Mouse (Mus musculus) stomach, embryonic 16.5 days (tissue): ENCODE results near the gene Phf11d. TPM values are rescaled to one million over a fixed set of nuclear protein-coding genes. Genes with fewer than 3 reads are reported as not detected.
"Not testable (repeated sequence)": the region's sequence is repeated elsewhere in the genome, so short reads cannot be mapped to it uniquely, and the experiment has no call there.

Experiments
- ATAC-seq: fragments of 200-750 bp; cut with Nextera tagmentation; 2 replicates; pipeline ENCODE4 v1.8.0; 2017; ENCODE audit warnings: moderate number of reproducible peaks, moderate TSS enrichment; ENCODE audit not compliant: insufficient read depth, low FRiP score
- H3K27ac ChIP-seq: fragments of 300-500 bp; sonication (generic); 2 replicates; pipeline ENCODE4 v1.5.1; 2014; ENCODE audit warnings: low read length
- H3K27me3 ChIP-seq: fragments of 300-500 bp; sonication (generic); 2 replicates; pipeline ENCODE4 v1.6.1; 2014; ENCODE audit warnings: low read length, control low read depth, mixed read lengths; ENCODE audit not compliant: control insufficient read depth, insufficient read depth
- H3K36me3 ChIP-seq: fragments of 300-500 bp; sonication (generic); 2 replicates; pipeline ENCODE4 v1.6.1; 2014; ENCODE audit warnings: low read length; ENCODE audit not compliant: control insufficient read depth, insufficient read depth
- H3K4me1 ChIP-seq: fragments of 300-500 bp; sonication (generic); 2 replicates; pipeline ENCODE4 v1.6.1; 2014; ENCODE audit warnings: low read length, control low read depth, mixed read lengths; ENCODE audit not compliant: control insufficient read depth, insufficient read depth
- H3K4me2 ChIP-seq: fragments of 300-500 bp; sonication (generic); 2 replicates; pipeline ENCODE4 v1.6.1; 2014; ENCODE audit warnings: low read depth, low read length, mixed read lengths
- H3K4me3 ChIP-seq: fragments of 300-500 bp; sonication (generic); replicated peaks from 2 replicates; pipeline ENCODE4 v1.5.1; 2014; ENCODE audit warnings: mild to moderate bottlenecking, low read length
- H3K9ac ChIP-seq: fragments of 300-500 bp; sonication (generic); 2 replicates; pipeline ENCODE4 v1.6.1; 2014; ENCODE audit warnings: low read length
- H3K9me3 ChIP-seq: fragments of 300-500 bp; sonication (generic); replicated peaks from 2 replicates; pipeline ENCODE4 v1.6.1; 2016; ENCODE audit warnings: low read length, control low read depth; ENCODE audit not compliant: control insufficient read depth
- WGBS: fragments of 180-500 bp; shearing (Covaris S2); extraction: QIAGEN DNeasy Blood & Tissue Kit; methylation state at CpG from one replicate; pipeline ENCODE4 v1.1.7; 2014; 5-methylcytosine and 5-hydroxymethylcytosine counted together
- polyA plus RNA-seq: library from polyadenylated mRNA; unstranded; fragments of >200 nt; fragmentation: Nextera tagmentation; extraction: Ambion mirVana; gene quantifications from 2 replicates; pipeline ENCODE4 v1.2.1, GENCODE M21; 2015

Gene Phf11d
- polyA plus RNA-seq: 4.4 and 6.0 TPM in 2 replicates

- WGBS: 50% methylated on average over 6 of the region's 6 CpGs
- peak; percentile 74 for ATAC-seq
- peak within 1 kb of the TSS; percentile 3; the same call in 1 of the 2 replicates for H3K4me3 ChIP-seq
- peak within 1 kb of the TSS; percentile 11; the same call in 1 of the 2 replicates for H3K9ac ChIP-seq
- peak within 1 kb of the TSS; percentile 31 for H3K4me2 ChIP-seq
- H3K36me3 ChIP-seq: no peaks in the 10 kb centered on the region
- H3K27ac ChIP-seq: peak within 1 kb of the TSS; percentile 79
- no peaks in the 10 kb centered on the region for H3K27me3 ChIP-seq
- no peaks in the 10 kb centered on the region for H3K4me1 ChIP-seq
- no peaks in the 10 kb centered on the region for H3K9me3 ChIP-seq
Observed at GRCm38 (mm10) chr14:59365244-59365644, at the start of gene Phf11d. Gene Phf11d, minus strand, starts transcription at chr14:59365470.

DNA sequence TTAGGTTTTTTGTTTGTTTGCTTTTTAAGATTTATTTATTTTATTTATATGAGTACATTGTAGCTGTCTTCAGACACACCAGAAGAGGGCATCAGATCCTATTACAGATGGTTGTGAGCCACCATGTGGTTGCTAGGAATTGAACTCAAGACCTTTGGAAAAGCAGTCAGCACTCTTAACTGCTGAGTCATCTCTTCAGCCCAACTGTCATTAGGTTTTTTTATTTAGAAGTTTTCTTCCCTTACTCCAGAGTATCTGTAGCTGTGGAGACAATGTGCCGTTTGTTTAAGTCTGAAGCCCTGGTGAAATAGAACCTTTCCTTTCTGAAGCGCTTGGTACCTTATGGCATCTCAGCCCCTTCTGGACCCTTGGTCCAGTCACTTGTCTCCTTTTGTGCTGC is 49.7 kb upstream of the Phf11d start:
- not testable (repeated sequence) for H3K27me3 ChIP-seq, H3K27ac ChIP-seq, H3K9me3 ChIP-seq, H3K36me3 ChIP-seq, H3K9ac ChIP-seq, ATAC-seq, H3K4me2 ChIP-seq, H3K4me1 ChIP-seq, H3K4me3 ChIP-seq
- 93% methylated on average over 2 of the region's 2 CpGs for WGBS

DNA sequence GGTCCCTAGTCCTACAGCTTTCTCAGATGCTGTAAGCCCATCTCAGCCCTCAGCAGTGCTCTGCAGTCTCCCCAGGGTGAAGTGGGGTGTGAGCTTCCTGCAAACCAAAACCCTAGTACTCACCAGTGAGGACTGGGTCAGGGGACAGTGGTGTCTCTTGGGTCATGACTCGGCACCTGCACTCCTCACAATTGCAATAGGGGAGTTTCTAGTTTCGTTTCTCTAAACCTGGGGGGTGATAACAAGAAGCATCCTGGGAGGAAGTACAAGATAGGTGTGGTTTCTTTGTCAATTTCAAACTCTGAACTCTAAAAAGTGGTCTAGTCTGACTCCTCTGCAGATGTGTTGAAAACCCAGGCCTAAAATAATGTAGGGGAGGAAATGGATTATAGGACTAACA is 31.7 kb upstream of the Phf11d start:
- no peak overlapping the region for H3K4me3 ChIP-seq
- no peaks in the 10 kb centered on the region for H3K27me3 ChIP-seq
- ATAC-seq: no peak
- H3K27ac ChIP-seq: no peak overlapping the region
- 76% methylated on average over 2 of the region's 2 CpGs for WGBS
- H3K4me2 ChIP-seq: no peak overlapping the region
- H3K4me1 ChIP-seq: no peaks in the 10 kb centered on the region
- H3K36me3 ChIP-seq: no peaks in the 10 kb centered on the region
- H3K9me3 ChIP-seq: no peaks in the 10 kb centered on the region
- no peak overlapping the region for H3K9ac ChIP-seq

GRCm38 (mm10) chr14:59395281-59395680 is 30.0 kb upstream of the Phf11d start, which contains the start of gene Phf11c:
Gene Phf11c, minus strand, starts transcription at chr14:59395381.
- WGBS: 88% methylated on average over 3 of the region's 3 CpGs
- H3K27me3 ChIP-seq: no peaks in the 10 kb centered on the region
- H3K36me3 ChIP-seq: no peaks in the 10 kb centered on the region
- no peak for ATAC-seq
- no peak within 1 kb of the TSS for H3K4me3 ChIP-seq
- no peaks in the 10 kb centered on the region for H3K9me3 ChIP-seq
- H3K27ac ChIP-seq: no peak within 1 kb of the TSS
- no peaks in the 10 kb centered on the region for H3K4me1 ChIP-seq
- H3K9ac ChIP-seq: no peak within 1 kb of the TSS
- no peak within 1 kb of the TSS for H3K4me2 ChIP-seq

DNA sequence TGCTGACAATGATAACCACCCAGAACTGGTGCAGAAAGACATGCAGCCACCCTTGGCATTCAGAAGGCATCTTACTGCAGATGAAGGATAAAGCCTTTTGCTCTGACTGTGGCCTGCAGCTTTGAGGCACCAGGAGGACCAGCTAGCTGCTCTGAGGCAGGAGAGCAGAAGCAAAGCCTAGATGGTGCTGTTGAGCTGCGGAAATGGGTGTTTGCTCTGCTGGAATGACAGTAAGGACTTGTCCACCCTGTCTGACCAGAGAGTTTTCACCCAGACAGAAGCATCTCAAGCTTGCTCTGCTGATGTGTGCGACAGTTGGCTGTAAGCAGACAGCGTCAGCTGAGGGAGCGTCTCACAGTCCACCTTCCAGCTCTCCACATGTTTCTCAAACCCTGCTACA is 24.9 kb upstream of the Phf11d start:
- H3K9ac ChIP-seq, H3K9me3 ChIP-seq, ATAC-seq, H3K27me3 ChIP-seq, H3K27ac ChIP-seq, H3K4me2 ChIP-seq, H3K4me3 ChIP-seq, H3K36me3 ChIP-seq, H3K4me1 ChIP-seq: not testable (repeated sequence)
- 41% methylated on average over 4 of the region's 4 CpGs for WGBS

GRCm38 (mm10) chr14:59389532-59389931 is 24.3 kb upstream of the Phf11d start:
- Histone ChIP-seq H3K4me1 (no peaks in the 10 kb centered on the region), H3K36me3 (no peaks in the 10 kb centered on the region), H3K4me3 (no peak overlapping the region), H3K9ac (no peak overlapping the region), H3K27ac (no peak overlapping the region), H3K4me2 (no peak overlapping the region), H3K9me3 (no peaks in the 10 kb centered on the region), H3K27me3 (no peaks in the 10 kb centered on the region)
- WGBS: 66% methylated on average over 1 of the region's 1 CpGs
- ATAC-seq: no peak

- no peak for ATAC-seq
- Histone ChIP-seq H3K27me3 (no peaks in the 10 kb centered on the region), H3K4me1 (no peaks in the 10 kb centered on the region), H3K9ac (no peak overlapping the region), H3K4me3 (no peak overlapping the region), H3K4me2 (no peak overlapping the region), H3K27ac (no peak overlapping the region), H3K9me3 (peaks cover 12% of the 10 kb centered on the region), H3K36me3 (no peaks in the 10 kb centered on the region)
- 92% methylated on average over 25 of the region's 25 CpGs for WGBS
Observed at GRCm38 (mm10) chr14:59370348-59371068, 5.2 kb upstream of the Phf11d start.

DNA sequence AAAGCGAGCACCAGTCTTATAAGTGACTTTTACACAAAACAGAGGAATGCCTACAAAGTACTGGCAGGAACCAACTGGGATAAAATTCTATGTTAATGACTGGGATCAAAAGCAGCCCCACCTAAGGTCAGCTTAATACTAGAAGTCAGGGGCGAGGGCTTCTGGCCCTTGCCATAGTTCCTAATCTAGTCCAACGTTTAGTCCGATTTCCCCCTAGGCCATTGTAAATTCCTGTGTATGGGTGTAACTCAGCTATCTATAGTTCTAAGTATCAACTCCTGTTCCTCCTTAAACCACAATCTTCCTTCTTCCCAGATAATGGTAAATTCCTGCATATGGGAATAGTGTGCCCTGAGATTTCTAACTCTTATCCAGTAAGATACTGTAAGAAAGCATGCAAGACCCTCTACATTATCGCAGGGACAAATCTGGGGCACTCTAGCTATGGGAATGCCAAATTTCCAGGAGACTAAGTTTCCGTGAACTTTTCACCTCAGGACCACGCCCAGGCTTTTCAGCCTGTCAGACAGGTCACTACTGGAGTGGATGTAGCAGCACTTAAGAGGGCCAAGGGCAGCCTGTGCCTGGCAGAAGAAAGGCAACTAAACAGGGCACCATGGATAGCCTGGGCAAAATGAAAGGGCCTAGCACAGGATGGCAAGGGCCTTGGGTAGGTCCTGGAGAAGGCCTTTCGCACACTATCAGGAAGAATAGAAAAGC is 1.3 kb upstream of the Phf11d start:
- Histone ChIP-seq H3K27ac (no peak overlapping the region), H3K9me3 (peaks cover 9% of the 10 kb centered on the region), H3K27me3 (no peaks in the 10 kb centered on the region), H3K4me2 (no peak overlapping the region), H3K9ac (no peak overlapping the region), H3K4me1 (no peaks in the 10 kb centered on the region), H3K36me3 (no peaks in the 10 kb centered on the region), H3K4me3 (no peak overlapping the region)
- no peak for ATAC-seq
- 68% methylated on average over 8 of the region's 8 CpGs for WGBS

DNA sequence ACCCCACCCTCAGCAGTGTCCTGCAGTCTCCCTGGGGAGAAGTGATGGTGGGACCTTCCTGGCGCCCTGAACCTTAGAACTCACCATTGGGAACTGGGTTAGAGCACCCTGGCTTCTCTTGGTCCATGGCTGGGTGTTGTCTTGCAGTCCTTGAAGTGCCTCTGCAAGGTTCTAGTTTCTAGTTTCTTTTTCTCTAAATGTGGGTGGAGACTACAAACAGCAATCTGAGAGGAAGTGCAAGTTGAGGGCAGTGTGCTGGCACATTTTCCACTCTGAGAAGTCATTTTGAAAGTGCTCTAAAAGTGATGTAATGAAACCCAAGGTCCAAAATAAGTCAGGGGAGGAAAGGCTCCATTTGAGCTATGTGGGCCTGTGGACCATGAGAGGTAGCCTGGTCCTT is 24.1 kb downstream of the Phf11d start, which contains the start of gene Phf11b:
Gene Phf11b (minus strand): TSS at position 163 of the 400 bp plus-strand sequence.
- H3K9ac ChIP-seq, H3K9me3 ChIP-seq, ATAC-seq, H3K27me3 ChIP-seq, H3K36me3 ChIP-seq, H3K4me1 ChIP-seq, H3K4me3 ChIP-seq, H3K27ac ChIP-seq, H3K4me2 ChIP-seq: not testable (repeated sequence)
- WGBS: 67% methylated on average over 1 of the region's 1 CpGs
